In genomic region chr17:27621705-27622531, GRCm38 (mm10) we compare ENCODE assay signal across 8 mouse cellular contexts. TPM values are rescaled to one million over a fixed set of nuclear protein-coding genes. Genes with fewer than 3 reads are reported as not detected.
DNase-seq lines count a peak whose midpoint lies in the region; ATAC-seq and TF ChIP-seq lines count a peak whose summit lies in the region.

No protein-coding gene starts in this region.

- 4% methylated on average over 23 of the region's 23 CpGs for WGBS in heart, embryonic 10.5 days

- TF ChIP-seq EP300 in ES-Bruce4 (IDR thresholded peaks at IDR 0.05; ENCODE audit: insufficient read depth, low read depth, low read length) = no peak

- H3K9ac ChIP-seq in ES-Bruce4 (ENCODE audit: low read depth, poor library complexity, severe bottlenecking) = peak overlapping the region; percentile 97

- peak overlapping the region; percentile 100 for H3K27ac ChIP-seq in heart, embryonic 10.5 days
- no peak overlapping the region for H3K27ac ChIP-seq in ES-Bruce4 (ENCODE audit: insufficient read depth, low read length)

- peaks cover 22% of the 10 kb centered on the region for H3K36me3 ChIP-seq in heart, embryonic 10.5 days
- no peaks in the 10 kb centered on the region for H3K36me3 ChIP-seq in ES-Bruce4 (ENCODE audit: control insufficient read depth, insufficient read depth, low read length, poor library complexity, severe bottlenecking)

- DNase-seq in heart, embryonic 10.5 days (ENCODE audit: low spot score) = no peak
- no peak for DNase-seq in heart, postnatal 4 days
- DNase-seq in kidney, postnatal 10 days = peak; percentile 39
- peak; percentile 63 for DNase-seq in neural tube, embryonic 10.5 days (ENCODE audit: extremely low spot score, low spot score)
- no peak for DNase-seq in urinary bladder, adult 18-20 months (ENCODE audit: low spot score in 2 of 2)
- no peak for DNase-seq in left cerebral cortex, adult 9 months (ENCODE audit: low spot score in 2 of 2)

- no peak for TF ChIP-seq POLR2A in ES-Bruce4 (IDR thresholded peaks at IDR 0.05; ENCODE audit: insufficient read depth, low read length)

- ATAC-seq in erythroblast, adult 5-6 weeks (replicated peaks; ENCODE audit: low FRiP score, poor library complexity, severe bottlenecking) = 0 out of 2 replicates have a peak, but pooled peaks have one; percentile 28

- TF ChIP-seq CTCF in ES-Bruce4 (IDR thresholded peaks at IDR 0.05; ENCODE audit: low read depth, low read length) = no peak

- peak overlapping the region; percentile 99 for H3K4me3 ChIP-seq in heart, embryonic 10.5 days
- peak overlapping the region; percentile 65 for H3K4me3 ChIP-seq in ES-Bruce4 (ENCODE audit: low read depth, low read length)

- peaks cover 8% of the 10 kb centered on the region for H3K9me3 ChIP-seq in heart, embryonic 10.5 days
- H3K9me3 ChIP-seq in ES-Bruce4 (replicated peaks; ENCODE audit: control insufficient read depth, insufficient read depth, low read length, poor library complexity, severe bottlenecking) = no peaks in the 10 kb centered on the region

- H3K4me1 ChIP-seq in heart, embryonic 10.5 days = peaks cover 44% of the 10 kb centered on the region
- peaks cover 3% of the 10 kb centered on the region for H3K4me1 ChIP-seq in ES-Bruce4 (ENCODE audit: control insufficient read depth, insufficient read depth, low read length)

- H3K27me3 ChIP-seq in heart, embryonic 10.5 days (ENCODE audit: insufficient read depth, poor library complexity, severe bottlenecking) = no peaks in the 10 kb centered on the region
- H3K27me3 ChIP-seq in ES-Bruce4 (ENCODE audit: control insufficient read depth, insufficient read depth, low read length, poor library complexity, severe bottlenecking) = no peaks in the 10 kb centered on the region

RNA-seq across cellular contexts. Expression of gene Nudt3, which starts 1.4 kb away (rescaled TPM):
- 89.7 and 107 TPM in 2 replicates for polyA plus RNA-seq in heart, embryonic 10.5 days (2016; fragmentation: Nextera tagmentation; extraction: Ambion mirVana)
- total RNA-seq in heart, postnatal 4 days (2021) = 100 to 1,000 TPM; 340 to 371 TPM
- 67.3 and 68.8 TPM in 2 replicates for polyA plus RNA-seq in ES-Bruce4 (2011; ENCODE audit: insufficient read depth, insufficient read length, low read depth, missing spikeins)
- total RNA-seq in erythroblast, adult 5-6 weeks (2015; ENCODE audit: low replicate concordance) = 16.9 and 23.6 TPM in 2 replicates
- total RNA-seq in erythroblast, adult 5-6 weeks (2017; ENCODE audit: low replicate concordance) = 26.0 and 34.3 TPM in 2 replicates

RNA-seq across cellular contexts. Expression of gene RPS10-NUDT3, which starts 13.1 kb away (rescaled TPM):
- polyA plus RNA-seq in heart, embryonic 10.5 days (2016; fragmentation: Nextera tagmentation; extraction: Ambion mirVana) = not detected in 2 replicates
- not detected for total RNA-seq in heart, postnatal 4 days (2021)
- polyA plus RNA-seq in ES-Bruce4 (2011; ENCODE audit: insufficient read depth, insufficient read length, low read depth, missing spikeins) = not detected in 2 replicates
- not detected in 2 replicates for total RNA-seq in erythroblast, adult 5-6 weeks (2015; ENCODE audit: low replicate concordance)
- not detected in 2 replicates for total RNA-seq in erythroblast, adult 5-6 weeks (2017; ENCODE audit: low replicate concordance)

RNA-seq across cellular contexts. Expression of gene Rps10, which starts 14.6 kb away (rescaled TPM):
- 629 and 734 TPM in 2 replicates for polyA plus RNA-seq in heart, embryonic 10.5 days (2016; fragmentation: Nextera tagmentation; extraction: Ambion mirVana)
- 100 to 1,000 TPM; 857 to 917 TPM for total RNA-seq in heart, postnatal 4 days (2021)
- polyA plus RNA-seq in ES-Bruce4 (2011; ENCODE audit: insufficient read depth, insufficient read length, low read depth, missing spikeins) = 2,622 and 2,876 TPM in 2 replicates
- 540 and 553 TPM in 2 replicates for total RNA-seq in erythroblast, adult 5-6 weeks (2015; ENCODE audit: low replicate concordance)
- total RNA-seq in erythroblast, adult 5-6 weeks (2017; ENCODE audit: low replicate concordance) = 311 and 359 TPM in 2 replicates

RNA-seq across cellular contexts. Expression of gene Pacsin1, which starts 33.4 kb away (rescaled TPM):
- polyA plus RNA-seq in heart, embryonic 10.5 days (2016; fragmentation: Nextera tagmentation; extraction: Ambion mirVana) = 2.1 and 3.3 TPM in 2 replicates
- under 1 TPM in 1 of 2 experiments, not detected in 1; 0.17 TPM for total RNA-seq in heart, postnatal 4 days (2021)
- 16.0 and 16.8 TPM in 2 replicates for polyA plus RNA-seq in ES-Bruce4 (2011; ENCODE audit: insufficient read depth, insufficient read length, low read depth, missing spikeins)
- not detected in 2 replicates for total RNA-seq in erythroblast, adult 5-6 weeks (2015; ENCODE audit: low replicate concordance)
- not detected in 2 replicates for total RNA-seq in erythroblast, adult 5-6 weeks (2017; ENCODE audit: low replicate concordance)

RNA-seq across cellular contexts. Expression of gene AI413582, which starts 56.4 kb away (rescaled TPM):
- polyA plus RNA-seq in heart, embryonic 10.5 days (2016; fragmentation: Nextera tagmentation; extraction: Ambion mirVana) = 19.7 and 21.0 TPM in 2 replicates
- 1 to 10 TPM; 8.7 to 8.8 TPM for total RNA-seq in heart, postnatal 4 days (2021)
- 14.4 and 16.8 TPM in 2 replicates for polyA plus RNA-seq in ES-Bruce4 (2011; ENCODE audit: insufficient read depth, insufficient read length, low read depth, missing spikeins)
- total RNA-seq in erythroblast, adult 5-6 weeks (2015; ENCODE audit: low replicate concordance) = 14.0 and 15.4 TPM in 2 replicates
- 4.5 and 5.9 TPM in 2 replicates for total RNA-seq in erythroblast, adult 5-6 weeks (2017; ENCODE audit: low replicate concordance)

Comparison
In these comparisons a context has a peak if more than half of its experiments do, and no peak if none do; other contexts are left out.
1. DNase-seq: peak in kidney, postnatal 10 days (single experiment) and neural tube, embryonic 10.5 days (single experiment); none in heart, embryonic 10.5 days (single experiment), heart, postnatal 4 days (single experiment), urinary bladder, adult 18-20 months (0 of 2) and left cerebral cortex, adult 9 months (0 of 2).
2. RNA of gene Nudt3, which starts 1.4 kb away (total RNA-seq): 340 to 371 TPM in heart, postnatal 4 days; 16.9 to 34.3 TPM in erythroblast, adult 5-6 weeks; every median in the first group is over 4 times any median in the second.